Mouse (Mus musculus): ENCODE measurements at regions not wholly inside any gene's neighbourhood (a gene's known extent, or its start where the extent isn't known, plus 50 kb on each side); places are given as distances from the start of the nearest gene placed in this dataset.

GRCm38 (mm10) chr10:37240201-37240600, 101.5 kb upstream of the Marcks start:
- Histone ChIP-seq H3K4me3 (ENCODE audit: control insufficient read depth in 1 of 2, insufficient read depth in 1 of 2, low read depth in 2 of 2, low read length in 2 of 2) (no peak overlapping the region), H3K27me3 (ENCODE audit: control insufficient read depth in 1 of 2, insufficient read depth in 2 of 2, low read length in 2 of 2) (no peaks in the 10 kb centered on the region; a peak in 2 of 4 replicates), H3K9me3 (replicated peaks; ENCODE audit: insufficient read depth, low read length) (no peaks in the 10 kb centered on the region), H3K36me3 (ENCODE audit: control insufficient read depth in 1 of 2, insufficient read depth in 2 of 2, low read length in 2 of 2) (no peaks in the 10 kb centered on the region; a peak in 1 of 4 replicates), H3K4me1 (ENCODE audit: control insufficient read depth in 1 of 2, insufficient read depth in 2 of 2, low read length in 2 of 2) (no peaks in the 10 kb centered on the region; a peak in 1 of 4 replicates), H3K79me2 (ENCODE audit: control insufficient read depth, insufficient read depth, low read length, poor library complexity) (no peaks in the 10 kb centered on the region), H3K27ac (ENCODE audit: control insufficient read depth, low read depth, low read length) (no peak overlapping the region), H3K9ac (ENCODE audit: control insufficient read depth, low read depth, low read length, poor library complexity, severe bottlenecking) (no peak overlapping the region)
- no peak for DNase-seq (ENCODE audit: low read depth, low spot score)
- TF ChIP-seq MAFK (IDR thresholded peaks at IDR 0.05; ENCODE audit: borderline replicate concordance, low read depth, low read length) (no peak), MXI1 (IDR thresholded peaks at IDR 0.05; ENCODE audit: low read depth, low read length) (no peak), HCFC1 (IDR thresholded peaks at IDR 0.05; ENCODE audit: low read depth, low read length) (no peak), ZC3H11A (IDR thresholded peaks at IDR 0.05; ENCODE audit: low read depth, low read length) (no peak), CHD2 (IDR thresholded peaks at IDR 0.05; ENCODE audit: low read length) (no peak), USF2 (IDR thresholded peaks at IDR 0.05; ENCODE audit: borderline replicate concordance in 1 of 2, insufficient read depth in 1 of 2, low read depth in 1 of 2, low read length in 2 of 2) (no peak), MAZ (IDR thresholded peaks at IDR 0.05; ENCODE audit: low read depth, low read length) (no peak), RCOR1 (IDR thresholded peaks at IDR 0.05; ENCODE audit: low read depth, low read length) (no peak), ELF1 (IDR thresholded peaks at IDR 0.05; ENCODE audit: low read depth, low read length) (no peak), BHLHE40 (IDR thresholded peaks at IDR 0.05; ENCODE audit: borderline replicate concordance, low read depth, low read length) (no peak), TCF12 (IDR thresholded peaks at IDR 0.05; ENCODE audit: low read depth, low read length) (no peak)

- peak; percentile 78 for TF ChIP-seq RCOR1 (IDR thresholded peaks at IDR 0.05; ENCODE audit: low read depth, low read length)
- TF ChIP-seq BHLHE40 (IDR thresholded peaks at IDR 0.05; ENCODE audit: borderline replicate concordance, low read depth, low read length), result no peak
- peaks cover 0 to 26% of the 10 kb centered on the region in 2 experiments; a peak in 2 of 4 replicates for H3K36me3 ChIP-seq (ENCODE audit: control insufficient read depth in 1 of 2, insufficient read depth in 2 of 2, low read length in 2 of 2)
- no peak overlapping the region for H3K9ac ChIP-seq (ENCODE audit: control insufficient read depth, low read depth, low read length, poor library complexity, severe bottlenecking)
- no peak overlapping the region for H3K27ac ChIP-seq (ENCODE audit: control insufficient read depth, low read depth, low read length)
- peaks cover 9 to 17% of the 10 kb centered on the region in 2 experiments for H3K4me1 ChIP-seq (ENCODE audit: control insufficient read depth in 1 of 2, insufficient read depth in 2 of 2, low read length in 2 of 2)
- no peaks in the 10 kb centered on the region for H3K79me2 ChIP-seq (ENCODE audit: control insufficient read depth, insufficient read depth, low read length, poor library complexity)
- no peak overlapping the region for H3K4me3 ChIP-seq (ENCODE audit: control insufficient read depth in 1 of 2, insufficient read depth in 1 of 2, low read depth in 2 of 2, low read length in 2 of 2)
- H3K9me3 ChIP-seq (replicated peaks; ENCODE audit: insufficient read depth, low read length), result no peaks in the 10 kb centered on the region
- H3K27me3 ChIP-seq (ENCODE audit: control insufficient read depth in 1 of 2, insufficient read depth in 2 of 2, low read length in 2 of 2), result no peaks in the 10 kb centered on the region; a peak in 1 of 4 replicates
- no peak for DNase-seq (ENCODE audit: low read depth, low spot score)
Measured at GRCm38 (mm10) chr10:37236001-37236822, 97.5 kb upstream of the Marcks start.
